Mouse (Mus musculus): ENCODE data around the gene Snx13. TPM values are rescaled to one million over a fixed set of nuclear protein-coding genes. Genes with fewer than 3 reads are reported as not detected.

Snx13 gene
- polyA plus RNA-seq, 1 experiment from 2014 or later = 28.2 TPM

DNA sequence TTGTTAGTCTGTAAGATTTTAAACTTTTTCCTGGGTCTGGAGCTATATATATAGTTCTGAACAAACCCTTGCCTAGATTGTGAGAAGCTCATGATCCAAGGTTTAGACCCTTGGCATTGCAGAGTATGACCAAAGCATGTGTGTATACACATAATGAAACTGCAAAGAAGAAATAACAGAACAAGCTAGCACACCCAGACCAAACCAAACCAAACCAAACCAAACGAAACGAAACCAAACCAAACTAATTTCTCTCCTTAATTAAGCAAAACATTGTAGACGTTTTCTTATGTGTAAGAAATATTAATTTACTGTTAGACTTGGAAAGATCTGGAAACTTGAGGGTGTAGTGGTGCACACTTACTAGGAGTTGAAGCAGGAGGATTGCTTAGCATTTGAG, 29.0 kb downstream of the Snx13 start:
- Histone ChIP-seq H3K36me3 (replicated peaks; ENCODE audit: control insufficient read depth, insufficient read depth, low read depth, low read length) (no peaks in the 10 kb centered on the region), H3K9ac (replicated peaks; ENCODE audit: low read length) (no peak overlapping the region), H3K27ac (replicated peaks; ENCODE audit: low read depth, low read length) (no peak overlapping the region), H3K9me3 (replicated peaks; ENCODE audit: control insufficient read depth, low read length) (no peaks in the 10 kb centered on the region), H3K4me2 (ENCODE audit: low read depth, low read length) (no peak overlapping the region), H3K4me1 (ENCODE audit: control insufficient read depth, insufficient read depth, low read length) (no peaks in the 10 kb centered on the region), H3K27me3 (ENCODE audit: control insufficient read depth, insufficient read depth, low read length) (no peaks in the 10 kb centered on the region), H3K4me3 (ENCODE audit: low read depth, low read length) (no peak overlapping the region)
- DNase-seq (ENCODE audit: low spot score) (no peak), ATAC-seq (replicated peaks; ENCODE audit: insufficient number of reproducible peaks, low FRiP score, low TSS enrichment, low read depth) (no peak)
- 84% methylated on average over 3 of the region's 3 CpGs for WGBS

DNA sequence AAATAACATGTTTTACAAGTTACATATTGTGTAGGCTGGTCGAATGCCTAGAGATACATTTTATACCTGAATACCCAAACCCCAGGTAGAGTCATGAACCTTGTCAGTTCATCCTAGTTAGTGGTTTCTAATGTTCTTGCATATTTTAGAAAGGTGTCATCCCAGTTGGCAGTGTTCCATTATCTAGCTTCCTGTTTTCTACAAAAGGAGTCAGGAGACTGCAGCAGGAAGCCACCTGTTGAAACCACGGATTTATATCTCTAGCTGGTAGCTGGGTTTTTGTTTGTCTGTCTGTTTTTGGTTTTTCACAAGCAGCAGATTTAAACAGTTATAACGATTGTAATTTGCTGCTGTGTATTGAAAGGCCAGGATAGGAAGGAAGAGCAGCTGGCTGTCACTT, 76.6 kb downstream of the Snx13 start:
- H3K27ac ChIP-seq (replicated peaks; ENCODE audit: low read depth, low read length) = no peak overlapping the region
- no peaks in the 10 kb centered on the region for H3K4me1 ChIP-seq (ENCODE audit: control insufficient read depth, insufficient read depth, low read length)
- no peak overlapping the region for H3K9ac ChIP-seq (replicated peaks; ENCODE audit: low read length)
- H3K4me3 ChIP-seq (ENCODE audit: low read depth, low read length) = no peak overlapping the region
- ATAC-seq (replicated peaks; ENCODE audit: insufficient number of reproducible peaks, low FRiP score, low TSS enrichment, low read depth) (no peak), DNase-seq (ENCODE audit: low spot score) (no peak)
- no peaks in the 10 kb centered on the region for H3K9me3 ChIP-seq (replicated peaks; ENCODE audit: control insufficient read depth, low read length)
- WGBS = 86% methylated on average over 3 of the region's 3 CpGs
- H3K4me2 ChIP-seq (ENCODE audit: low read depth, low read length) = no peak overlapping the region
- no peaks in the 10 kb centered on the region for H3K36me3 ChIP-seq (replicated peaks; ENCODE audit: control insufficient read depth, insufficient read depth, low read depth, low read length)
- no peaks in the 10 kb centered on the region for H3K27me3 ChIP-seq (ENCODE audit: control insufficient read depth, insufficient read depth, low read length)

- ATAC-seq (replicated peaks; ENCODE audit: insufficient number of reproducible peaks, low FRiP score, low TSS enrichment, low read depth) = no peak
- WGBS = 83% methylated on average over 4 of the region's 4 CpGs
Measured at GRCm38 (mm10) chr12:35153186-35153585, 106.2 kb downstream of the Snx13 start.

GRCm38 (mm10) chr12:35154149-35154548, 107.2 kb downstream of the Snx13 start:
- no peak overlapping the region for H3K9ac ChIP-seq (replicated peaks; ENCODE audit: low read length)
- no peaks in the 10 kb centered on the region for H3K4me1 ChIP-seq (ENCODE audit: control insufficient read depth, insufficient read depth, low read length)
- ATAC-seq (replicated peaks; ENCODE audit: insufficient number of reproducible peaks, low FRiP score, low TSS enrichment, low read depth) = no peak
- no peak overlapping the region for H3K27ac ChIP-seq (replicated peaks; ENCODE audit: low read depth, low read length)
- no peaks in the 10 kb centered on the region for H3K36me3 ChIP-seq (replicated peaks; ENCODE audit: control insufficient read depth, insufficient read depth, low read depth, low read length)
- H3K9me3 ChIP-seq (replicated peaks; ENCODE audit: control insufficient read depth, low read length) = no peaks in the 10 kb centered on the region
- H3K4me2 ChIP-seq (ENCODE audit: low read depth, low read length) = no peak overlapping the region
- 84% methylated on average over 3 of the region's 3 CpGs for WGBS
- DNase-seq (ENCODE audit: low spot score) = no peak
- H3K27me3 ChIP-seq (ENCODE audit: control insufficient read depth, insufficient read depth, low read length) = no peaks in the 10 kb centered on the region
- H3K4me3 ChIP-seq (ENCODE audit: low read depth, low read length) = no peak overlapping the region

More at GRCm38 (mm10) chr12:35153186-35153585, 106.2 kb downstream of the Snx13 start:
- Histone ChIP-seq H3K4me2 (ENCODE audit: low read depth, low read length) (no peak overlapping the region), H3K27me3 (ENCODE audit: control insufficient read depth, insufficient read depth, low read length) (no peaks in the 10 kb centered on the region), H3K36me3 (replicated peaks; ENCODE audit: control insufficient read depth, insufficient read depth, low read depth, low read length) (no peaks in the 10 kb centered on the region), H3K4me3 (ENCODE audit: low read depth, low read length) (no peak overlapping the region), H3K4me1 (ENCODE audit: control insufficient read depth, insufficient read depth, low read length) (no peaks in the 10 kb centered on the region), H3K9ac (replicated peaks; ENCODE audit: low read length) (no peak overlapping the region), H3K27ac (replicated peaks; ENCODE audit: low read depth, low read length) (no peak overlapping the region), H3K9me3 (replicated peaks; ENCODE audit: control insufficient read depth, low read length) (no peaks in the 10 kb centered on the region)
- no peak for DNase-seq (ENCODE audit: low spot score)

DNA sequence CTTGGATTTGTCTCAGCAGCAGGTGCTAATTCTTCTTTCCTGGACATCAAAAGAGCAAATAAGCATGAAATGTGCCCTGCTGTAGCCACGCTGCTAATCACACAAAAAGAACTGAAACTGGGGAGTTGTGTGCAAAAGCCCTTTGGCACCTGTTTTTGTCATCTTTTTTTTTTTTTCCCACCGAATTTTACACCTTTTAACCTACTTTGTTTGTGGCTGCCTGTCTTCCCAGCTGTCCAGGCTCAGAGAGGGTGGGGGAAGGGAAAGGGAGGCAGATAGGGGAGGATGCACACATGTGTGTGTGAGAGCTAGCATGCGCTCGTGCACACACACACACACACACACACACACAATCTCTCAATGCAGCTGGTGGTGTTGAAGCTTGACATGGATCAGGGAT, 110.3 kb downstream of the Snx13 start:
- no peak for ATAC-seq (replicated peaks; ENCODE audit: insufficient number of reproducible peaks, low FRiP score, low TSS enrichment, low read depth)
- no peak overlapping the region for H3K4me2 ChIP-seq (ENCODE audit: low read depth, low read length)
- H3K4me3 ChIP-seq (ENCODE audit: low read depth, low read length) = no peak overlapping the region
- H3K4me1 ChIP-seq (ENCODE audit: control insufficient read depth, insufficient read depth, low read length) = no peaks in the 10 kb centered on the region
- H3K9ac ChIP-seq (replicated peaks; ENCODE audit: low read length) = no peak overlapping the region
- DNase-seq (ENCODE audit: low spot score) = no peak
- H3K27me3 ChIP-seq (ENCODE audit: control insufficient read depth, insufficient read depth, low read length) = no peaks in the 10 kb centered on the region
- WGBS = 74% methylated on average over 4 of the region's 4 CpGs
- H3K36me3 ChIP-seq (replicated peaks; ENCODE audit: control insufficient read depth, insufficient read depth, low read depth, low read length) = no peaks in the 10 kb centered on the region
- H3K27ac ChIP-seq (replicated peaks; ENCODE audit: low read depth, low read length) = no peak overlapping the region
- H3K9me3 ChIP-seq (replicated peaks; ENCODE audit: control insufficient read depth, low read length) = no peaks in the 10 kb centered on the region

DNA sequence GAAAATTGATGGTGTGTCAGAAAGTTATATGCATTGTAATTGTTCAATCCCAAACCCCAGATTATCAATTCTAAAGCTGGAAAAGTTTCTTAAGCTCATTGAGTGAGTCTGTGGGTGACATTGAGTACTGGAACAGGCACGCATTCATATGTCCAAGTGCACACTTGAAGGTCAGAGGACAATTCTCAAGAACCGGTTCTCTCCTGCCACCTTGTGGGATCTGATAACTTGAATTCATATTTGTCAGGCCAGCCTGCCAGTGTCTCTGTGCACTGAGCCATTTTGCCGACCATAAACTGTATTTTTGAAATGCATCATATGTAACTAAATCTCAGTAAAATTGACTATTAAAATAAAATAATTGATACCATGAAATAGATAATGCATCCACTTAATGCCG, 114.7 kb downstream of the Snx13 start:
- no peak for ATAC-seq (replicated peaks; ENCODE audit: insufficient number of reproducible peaks, low FRiP score, low TSS enrichment, low read depth)
- 77% methylated on average over 4 of the region's 4 CpGs for WGBS
- Histone ChIP-seq H3K27ac (replicated peaks; ENCODE audit: low read depth, low read length) (no peak overlapping the region), H3K4me1 (ENCODE audit: control insufficient read depth, insufficient read depth, low read length) (no peaks in the 10 kb centered on the region), H3K9me3 (replicated peaks; ENCODE audit: control insufficient read depth, low read length) (no peaks in the 10 kb centered on the region), H3K4me2 (ENCODE audit: low read depth, low read length) (no peak overlapping the region), H3K4me3 (ENCODE audit: low read depth, low read length) (no peak overlapping the region), H3K9ac (replicated peaks; ENCODE audit: low read length) (no peak overlapping the region), H3K36me3 (replicated peaks; ENCODE audit: control insufficient read depth, insufficient read depth, low read depth, low read length) (no peaks in the 10 kb centered on the region), H3K27me3 (ENCODE audit: control insufficient read depth, insufficient read depth, low read length) (no peaks in the 10 kb centered on the region)
- peak; percentile 9 for DNase-seq (ENCODE audit: low spot score)

DNA sequence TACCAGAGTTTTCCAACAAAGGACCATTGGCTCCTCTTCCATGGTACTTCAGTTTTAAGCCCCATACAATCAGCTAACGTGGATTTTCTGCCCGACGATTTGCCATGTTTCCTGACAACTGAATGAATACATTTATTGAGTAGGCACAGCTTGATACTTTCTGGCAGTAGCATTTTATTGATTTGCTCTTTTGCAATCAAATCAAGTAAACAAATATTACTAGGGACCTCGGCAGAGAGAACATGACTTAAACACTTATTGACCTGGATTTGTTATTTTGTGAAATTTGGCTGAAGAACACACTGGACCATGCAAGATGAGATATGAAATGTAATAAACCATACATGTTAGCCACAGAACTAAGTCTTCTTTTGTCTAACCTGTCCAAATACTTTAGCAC, 123.3 kb downstream of the Snx13 start:
- Histone ChIP-seq H3K27ac (replicated peaks; ENCODE audit: low read depth, low read length) (no peak overlapping the region), H3K4me3 (ENCODE audit: low read depth, low read length) (no peak overlapping the region), H3K9ac (replicated peaks; ENCODE audit: low read length) (no peak overlapping the region), H3K4me1 (ENCODE audit: control insufficient read depth, insufficient read depth, low read length) (no peaks in the 10 kb centered on the region), H3K4me2 (ENCODE audit: low read depth, low read length) (no peak overlapping the region), H3K36me3 (replicated peaks; ENCODE audit: control insufficient read depth, insufficient read depth, low read depth, low read length) (no peaks in the 10 kb centered on the region), H3K9me3 (replicated peaks; ENCODE audit: control insufficient read depth, low read length) (no peaks in the 10 kb centered on the region), H3K27me3 (ENCODE audit: control insufficient read depth, insufficient read depth, low read length) (no peaks in the 10 kb centered on the region)
- 70% methylated on average over 4 of the region's 4 CpGs for WGBS
- no peak for DNase-seq (ENCODE audit: low spot score)
- ATAC-seq (replicated peaks; ENCODE audit: insufficient number of reproducible peaks, low FRiP score, low TSS enrichment, low read depth) = no peak

DNA sequence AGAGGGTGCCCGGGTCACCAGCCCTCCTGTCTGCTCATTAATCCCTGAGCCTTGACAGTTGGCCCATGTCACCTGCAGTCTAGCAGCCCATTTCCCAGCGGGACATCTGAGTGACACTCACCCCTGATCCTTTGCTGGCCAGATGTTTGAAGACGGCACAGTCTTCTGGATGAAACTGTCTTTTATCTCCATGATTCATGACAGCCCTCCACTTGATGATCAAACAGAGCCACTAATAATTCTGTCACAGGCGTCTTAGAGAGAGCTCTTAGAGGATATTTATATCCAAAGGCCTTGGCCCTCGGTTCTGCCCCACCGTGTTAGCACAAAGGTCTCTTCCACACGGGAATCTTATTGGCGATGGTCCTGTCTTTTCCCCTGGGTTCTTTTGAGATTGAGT, 129.0 kb downstream of the Snx13 start:
- DNase-seq (ENCODE audit: low spot score) (no peak), ATAC-seq (replicated peaks; ENCODE audit: insufficient number of reproducible peaks, low FRiP score, low TSS enrichment, low read depth) (no peak)
- H3K36me3 ChIP-seq (replicated peaks; ENCODE audit: control insufficient read depth, insufficient read depth, low read depth, low read length) = no peaks in the 10 kb centered on the region
- H3K9me3 ChIP-seq (replicated peaks; ENCODE audit: control insufficient read depth, low read length) = no peaks in the 10 kb centered on the region
- H3K27ac ChIP-seq (replicated peaks; ENCODE audit: low read depth, low read length) = no peak overlapping the region
- no peaks in the 10 kb centered on the region for H3K27me3 ChIP-seq (ENCODE audit: control insufficient read depth, insufficient read depth, low read length)
- H3K4me2 ChIP-seq (ENCODE audit: low read depth, low read length) = no peak overlapping the region
- H3K9ac ChIP-seq (replicated peaks; ENCODE audit: low read length) = no peak overlapping the region
- no peak overlapping the region for H3K4me3 ChIP-seq (ENCODE audit: low read depth, low read length)
- 53% methylated on average over 8 of the region's 8 CpGs for WGBS
- H3K4me1 ChIP-seq (ENCODE audit: control insufficient read depth, insufficient read depth, low read length) = no peaks in the 10 kb centered on the region

Measured in embryonic facial prominence, embryonic 11.5 days (tissue).